In the genomic region with DNA sequence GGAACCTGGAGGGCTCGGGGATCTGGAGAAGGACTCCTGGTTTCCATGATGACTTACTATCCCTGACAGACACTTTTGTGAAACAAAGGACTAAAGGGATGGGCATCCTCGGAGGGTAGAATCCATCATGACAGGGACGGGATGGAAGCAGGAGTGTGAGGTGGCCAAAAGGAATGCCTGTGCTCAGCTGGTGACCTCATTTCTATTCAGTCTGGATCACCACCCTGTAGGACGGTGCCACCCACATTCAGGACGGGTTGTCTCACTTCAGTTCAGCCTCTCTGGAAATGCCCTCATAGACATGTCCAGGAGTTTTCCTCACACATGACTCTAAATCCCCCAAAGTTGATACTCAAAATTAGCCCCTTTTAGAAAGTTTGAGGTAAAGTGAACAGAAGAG, we compare ENCODE assay signal across 21 mouse cellular contexts. TPM values are rescaled to one million over a fixed set of nuclear protein-coding genes. Genes with fewer than 3 reads are reported as not detected.
DNase-seq lines count a peak whose midpoint lies in the region; ATAC-seq lines count a peak whose summit lies in the region.
"Had no signal": no experiment of that assay in that cellular context is flagged by ENCODE, and none has a peak within 500 bp of the region (broad histone marks: within the 10 kb centered on the region; RNA-seq: fewer than 3 reads in every experiment).

No protein-coding gene starts in this region.

- no peak for ATAC-seq in kidney, embryonic 15.5 days (replicated peaks; ENCODE audit: low FRiP score)
- ATAC-seq: forebrain, embryonic 16.5 days; hindbrain, postnatal 0 days had no signal

- no peak overlapping the region for H3K9ac ChIP-seq in kidney, embryonic 15.5 days
- H3K9ac ChIP-seq: embryonic facial prominence, embryonic 13.5 days; forebrain, embryonic 12.5 days; heart, embryonic 15.5 days; hindbrain, embryonic 13.5 days had no signal

- WGBS in kidney, embryonic 15.5 days = 68% methylated on average over 5 of the region's 5 CpGs

- H3K4me1 ChIP-seq in kidney, embryonic 15.5 days = peaks cover 14% of the 10 kb centered on the region

- H3K27me3 ChIP-seq in kidney, embryonic 15.5 days = no peaks in the 10 kb centered on the region
- H3K27me3 ChIP-seq: embryonic facial prominence, embryonic 13.5 days; heart, embryonic 15.5 days; hindbrain, embryonic 13.5 days had no signal

- no peak overlapping the region for H3K4me2 ChIP-seq in kidney, embryonic 15.5 days
- H3K4me2 ChIP-seq: embryonic facial prominence, embryonic 13.5 days; forebrain, embryonic 12.5 days; heart, embryonic 15.5 days; hindbrain, embryonic 13.5 days had no signal

- no peak overlapping the region for H3K4me3 ChIP-seq in kidney, embryonic 15.5 days (replicated peaks)
- H3K4me3 ChIP-seq: embryonic facial prominence, embryonic 13.5 days; forebrain, embryonic 12.5 days; heart, embryonic 15.5 days; hindbrain, embryonic 13.5 days had no signal

- H3K9me3 ChIP-seq in kidney, embryonic 15.5 days (replicated peaks) = no peaks in the 10 kb centered on the region
- H3K9me3 ChIP-seq: embryonic facial prominence, embryonic 13.5 days; forebrain, embryonic 12.5 days; heart, embryonic 15.5 days; hindbrain, embryonic 13.5 days had no signal

- no peaks in the 10 kb centered on the region for H3K36me3 ChIP-seq in kidney, embryonic 15.5 days
- H3K36me3 ChIP-seq: embryonic facial prominence, embryonic 13.5 days; forebrain, embryonic 12.5 days; heart, embryonic 15.5 days; hindbrain, embryonic 13.5 days had no signal

- intact Hi-C loops in gastrocnemius, postnatal 14 days (cut with DNase I; ENCODE audit: low total_unique reads) = no loop called here

- DNase-seq in adrenal gland, adult (ENCODE audit: inconsistent age in 2 of 2, low spot score in 1 of 2) = peak; percentile 66 to 69
- DNase-seq in adrenal gland, postnatal 4 days (ENCODE audit: low spot score in 2 of 2) = no peak
- DNase-seq in kidney, adult 11 months = no peak
- DNase-seq in Muller cell, postnatal 12 days (ENCODE audit: inconsistent ontology term) = peak; percentile 87
- peak; percentile 22 for DNase-seq in adrenal gland, postnatal 25 days
- no peak for DNase-seq in gastrocnemius, postnatal 14 days
- no peak for DNase-seq in ovary, postnatal 36 days (ENCODE audit: low spot score)
- DNase-seq: cerebellum, adult 11-12 months; cerebellum, adult 9-10 months; cerebellum, postnatal 25 days; gastrocnemius, postnatal 25 days; heart, adult 11 months; heart, postnatal 14 days; kidney, adult 18-20 months had no signal

- H3K27ac ChIP-seq in kidney, embryonic 15.5 days = peak overlapping the region; percentile 5; the same call in 1 of the 2 replicates
- H3K27ac ChIP-seq: embryonic facial prominence, embryonic 13.5 days; forebrain, embryonic 12.5 days; heart, embryonic 15.5 days; hindbrain, embryonic 13.5 days; hindbrain, postnatal 0 days had no signal

RNA-seq across cellular contexts. Expression of a gene that starts 3.5 kb away (rescaled TPM):
- 10 to 100 TPM; 41.3 to 44.8 TPM for total RNA-seq in adrenal gland, postnatal 4 days (2021)
- polyA plus RNA-seq in kidney, embryonic 15.5 days (2015; fragmentation: Nextera tagmentation; extraction: Ambion mirVana) = 18.6 and 18.9 TPM in 2 replicates
- total RNA-seq in adrenal gland, postnatal 25 days (2021) = 30.2 and 37.1 TPM in 2 replicates
- total RNA-seq in gastrocnemius, postnatal 14 days (2021) = 10 to 100 TPM; 24.9 to 27.4 TPM

RNA-seq across cellular contexts. Expression of a gene that starts 34.9 kb away (rescaled TPM):
- 10 to 100 TPM; 51.2 to 54.4 TPM for total RNA-seq in adrenal gland, postnatal 4 days (2021)
- polyA plus RNA-seq in kidney, embryonic 15.5 days (2015; fragmentation: Nextera tagmentation; extraction: Ambion mirVana) = 89.8 and 94.5 TPM in 2 replicates
- total RNA-seq in adrenal gland, postnatal 25 days (2021) = 36.5 and 40.0 TPM in 2 replicates
- 100 to 1,000 TPM; 187 to 194 TPM for total RNA-seq in gastrocnemius, postnatal 14 days (2021)

Comparison
In these comparisons a context has a peak if more than half of its experiments do, and no peak if none do; other contexts are left out.
1. DNase-seq: peak in adrenal gland, adult (2 of 2), Muller cell, postnatal 12 days (single experiment) and adrenal gland, postnatal 25 days (single experiment); none in adrenal gland, postnatal 4 days (0 of 2), kidney, adult 11 months (single experiment), gastrocnemius, postnatal 14 days (single experiment) and ovary, postnatal 36 days (single experiment).